Mouse (Mus musculus): ENCODE measurements around the gene Fhad1. TPM values are rescaled to one million over a fixed set of nuclear protein-coding genes. Genes with fewer than 3 reads are reported as not detected.
A peak's percentile ranks its signal among the peaks of the same experiment; 100 is the strongest.

The Fhad1 gene
- total RNA-seq, 2 experiments from 2014 or later = not detected

GRCm38 (mm10) chr4:141988178-141988577 is 26.7 kb downstream of the Fhad1 start:
- no peak for ATAC-seq (replicated peaks; ENCODE audit: low FRiP score, low TSS enrichment, poor library complexity, severe bottlenecking)

- no peak for ATAC-seq (replicated peaks; ENCODE audit: low FRiP score, low TSS enrichment, poor library complexity, severe bottlenecking)
These were observed 31.2 kb downstream of the Fhad1 start for GRCm38 (mm10) chr4:141983689-141984088.

GRCm38 (mm10) chr4:141981475-141981874 is 33.4 kb downstream of the Fhad1 start:
- no peak for ATAC-seq (replicated peaks; ENCODE audit: low FRiP score, low TSS enrichment, poor library complexity, severe bottlenecking)

GRCm38 (mm10) chr4:141978582-141978981 is 36.3 kb downstream of the Fhad1 start:
- no peak for ATAC-seq (replicated peaks; ENCODE audit: low FRiP score, low TSS enrichment, poor library complexity, severe bottlenecking)

GRCm38 (mm10) chr4:141977346-141977745 is 37.5 kb downstream of the Fhad1 start:
- no peak for ATAC-seq (replicated peaks; ENCODE audit: low FRiP score, low TSS enrichment, poor library complexity, severe bottlenecking)

- no peak; the same call in 1 of the 2 replicates for ATAC-seq (replicated peaks; ENCODE audit: low FRiP score, low TSS enrichment, poor library complexity, severe bottlenecking)
These were observed 38.7 kb downstream of the Fhad1 start for GRCm38 (mm10) chr4:141976163-141976562.

- no peak for ATAC-seq (replicated peaks; ENCODE audit: low FRiP score, low TSS enrichment, poor library complexity, severe bottlenecking)
These were observed 50.3 kb downstream of the Fhad1 start for GRCm38 (mm10) chr4:141964575-141964974.

GRCm38 (mm10) chr4:141963907-141964306 is 51.0 kb downstream of the Fhad1 start:
- no peak for ATAC-seq (replicated peaks; ENCODE audit: low FRiP score, low TSS enrichment, poor library complexity, severe bottlenecking)

- ATAC-seq (replicated peaks; ENCODE audit: low FRiP score, low TSS enrichment, poor library complexity, severe bottlenecking) = peak; percentile 90
These were observed 51.8 kb downstream of the Fhad1 start for GRCm38 (mm10) chr4:141962811-141963685.

GRCm38 (mm10) chr4:141960037-141960436 is 54.8 kb downstream of the Fhad1 start:
- ATAC-seq (replicated peaks; ENCODE audit: low FRiP score, low TSS enrichment, poor library complexity, severe bottlenecking) = no peak

- no peak for ATAC-seq (replicated peaks; ENCODE audit: low FRiP score, low TSS enrichment, poor library complexity, severe bottlenecking)
These were observed 55.3 kb downstream of the Fhad1 start for GRCm38 (mm10) chr4:141959615-141960014.

- 0 out of 2 replicates have a peak, but pooled peaks have one; percentile 28 for ATAC-seq (replicated peaks; ENCODE audit: low FRiP score, low TSS enrichment, poor library complexity, severe bottlenecking)
These were observed 56.1 kb downstream of the Fhad1 start for GRCm38 (mm10) chr4:141958614-141959375.

GRCm38 (mm10) chr4:141958188-141958587 is 56.7 kb downstream of the Fhad1 start:
- peak; percentile 85 for ATAC-seq (replicated peaks; ENCODE audit: low FRiP score, low TSS enrichment, poor library complexity, severe bottlenecking)

- ATAC-seq (replicated peaks; ENCODE audit: low FRiP score, low TSS enrichment, poor library complexity, severe bottlenecking) = 0 out of 2 replicates have a peak, but pooled peaks have one; percentile 14
These were observed 57.1 kb downstream of the Fhad1 start for GRCm38 (mm10) chr4:141957740-141958139.

- ATAC-seq (replicated peaks; ENCODE audit: low FRiP score, low TSS enrichment, poor library complexity, severe bottlenecking) = no peak
These were observed 58.0 kb downstream of the Fhad1 start for GRCm38 (mm10) chr4:141956931-141957330.

- ATAC-seq (replicated peaks; ENCODE audit: low FRiP score, low TSS enrichment, poor library complexity, severe bottlenecking) = no peak
These were observed 59.8 kb downstream of the Fhad1 start for GRCm38 (mm10) chr4:141954770-141955720.

GRCm38 (mm10) chr4:141953859-141954258 is 61.0 kb downstream of the Fhad1 start:
- ATAC-seq (replicated peaks; ENCODE audit: low FRiP score, low TSS enrichment, poor library complexity, severe bottlenecking) = no peak

- no peak for ATAC-seq (replicated peaks; ENCODE audit: low FRiP score, low TSS enrichment, poor library complexity, severe bottlenecking)
These were observed 61.6 kb downstream of the Fhad1 start for GRCm38 (mm10) chr4:141953291-141953690.

GRCm38 (mm10) chr4:141952824-141953223 is 62.1 kb downstream of the Fhad1 start:
- ATAC-seq (replicated peaks; ENCODE audit: low FRiP score, low TSS enrichment, poor library complexity, severe bottlenecking) = no peak
